Mouse (Mus musculus): ENCODE measurements at regions not wholly inside any gene's neighbourhood (a gene's known extent, or its start where the extent isn't known, plus 50 kb on each side); places are given as distances from the start of the nearest gene placed in this dataset.

- TF ChIP-seq CTCF (conservative IDR thresholded peaks at IDR 0.05; ENCODE audit: low read length): no peak
- TF ChIP-seq NANOG (IDR thresholded peaks at IDR 0.05; ENCODE audit: borderline replicate concordance, low read length): no peak
These were observed 223.2 kb upstream of the Nr2f2 start for GRCm38 (mm10) chr7:70589713-70590112.

All from E14TG2a.4 (cell line).